Mouse (Mus musculus): Measurements from ENCODE around the gene 2300002M23Rik. TPM values are rescaled to one million over a fixed set of nuclear protein-coding genes. Genes with fewer than 3 reads are reported as not detected.

The 2300002M23Rik gene
- not detected in 2 replicates for polyA plus RNA-seq (2015; fragmentation: Nextera tagmentation; extraction: Ambion mirVana)

DNA sequence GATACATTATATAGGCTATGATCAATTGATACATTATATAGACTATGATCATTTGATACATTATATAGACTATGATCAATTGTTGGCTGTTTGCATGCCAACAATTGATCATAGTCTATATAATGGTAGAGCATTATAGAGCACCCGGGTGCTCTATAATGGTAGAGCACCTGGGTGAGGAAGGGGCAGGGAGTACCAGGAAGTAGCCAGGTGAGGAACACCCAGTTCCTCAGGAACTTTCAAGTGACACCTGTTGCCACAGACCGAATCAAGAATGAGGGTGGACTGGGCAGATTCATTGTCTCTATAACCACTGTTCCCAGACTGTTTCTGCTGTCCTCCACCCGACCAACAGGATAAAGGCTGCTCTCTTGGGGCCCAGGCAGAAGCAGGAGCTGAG, at the start of gene 2300002M23Rik:
2300002M23Rik (plus strand) TSS at position 301 of the 400 bp plus-strand sequence.
- H3K4me3 ChIP-seq (ENCODE audit: low read length) = no peak within 1 kb of the TSS
- peaks cover 26% of the 10 kb centered on the region for H3K27me3 ChIP-seq (ENCODE audit: insufficient read depth, low read length)
- no peaks in the 10 kb centered on the region for H3K9me3 ChIP-seq (ENCODE audit: low read length)
- WGBS = 59% methylated on average over 3 of the region's 3 CpGs
- H3K4me2 ChIP-seq (replicated peaks; ENCODE audit: low read depth, low read length) = no peak within 1 kb of the TSS
- H3K36me3 ChIP-seq (ENCODE audit: insufficient read depth, low read length) = no peaks in the 10 kb centered on the region
- no peak within 1 kb of the TSS for H3K9ac ChIP-seq (replicated peaks; ENCODE audit: low read length)
- no peak within 1 kb of the TSS for H3K27ac ChIP-seq (ENCODE audit: low read length)
- no peak for ATAC-seq (ENCODE audit: low FRiP score, low TSS enrichment)
- H3K4me1 ChIP-seq (ENCODE audit: insufficient read depth, low read length) = peaks cover 8% of the 10 kb centered on the region; the same call in 1 of the 2 replicates

DNA sequence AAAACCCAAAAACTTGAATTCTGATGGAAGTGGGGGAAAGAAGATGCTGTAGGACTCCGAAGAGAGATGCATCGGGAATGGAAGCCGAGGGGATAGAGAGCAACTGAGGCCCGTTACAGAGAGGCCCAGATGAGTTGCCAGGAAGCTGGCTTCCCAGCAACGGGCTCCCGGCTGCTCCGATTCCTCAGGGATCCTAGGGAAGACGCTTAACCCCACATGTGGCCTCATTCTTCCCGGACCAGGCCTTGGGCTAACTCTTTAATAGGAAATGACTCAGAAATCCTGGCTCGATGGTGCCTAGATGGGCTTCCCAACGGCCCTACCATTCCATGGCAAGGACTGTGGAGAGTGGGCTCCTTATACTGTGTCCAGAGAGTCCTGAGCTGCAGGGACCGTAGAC, 49.7 kb upstream of the 2300002M23Rik start:
- Histone ChIP-seq H3K36me3 (ENCODE audit: insufficient read depth, low read length) (peaks cover 9% of the 10 kb centered on the region), H3K27me3 (ENCODE audit: insufficient read depth, low read length) (no peaks in the 10 kb centered on the region), H3K4me2 (replicated peaks; ENCODE audit: low read depth, low read length) (peak overlapping the region; percentile 81), H3K9me3 (ENCODE audit: low read length) (no peaks in the 10 kb centered on the region), H3K9ac (replicated peaks; ENCODE audit: low read length) (peak overlapping the region; percentile 75), H3K4me3 (ENCODE audit: low read length) (peak overlapping the region; percentile 68), H3K27ac (ENCODE audit: low read length) (peak overlapping the region; percentile 34; the same call in 1 of the 2 replicates), H3K4me1 (ENCODE audit: insufficient read depth, low read length) (peaks cover 30% of the 10 kb centered on the region)
- no peak for ATAC-seq (ENCODE audit: low FRiP score, low TSS enrichment)
- WGBS = 6% methylated on average over 12 of the region's 12 CpGs

DNA sequence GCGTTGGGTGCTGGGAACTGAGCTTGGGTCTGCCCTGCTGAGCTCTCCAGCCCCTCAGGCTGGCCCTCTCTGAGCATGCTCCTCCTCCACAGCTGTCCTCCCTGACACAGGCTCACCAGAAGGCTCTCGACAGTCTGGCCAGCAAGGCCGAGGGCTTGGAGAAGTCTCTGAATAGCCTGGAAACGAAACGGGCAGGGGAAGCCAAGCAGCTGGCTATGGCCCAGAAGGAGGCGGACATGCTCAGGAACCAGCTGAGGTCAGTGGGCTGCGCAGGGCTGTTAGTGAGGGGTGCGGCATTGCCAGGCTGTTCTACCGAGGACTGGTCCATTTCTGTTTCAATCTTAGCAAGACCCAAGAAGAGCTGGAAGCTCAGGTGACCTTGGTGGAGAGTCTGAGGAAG, 42.9 kb upstream of the 2300002M23Rik start:
- no peaks in the 10 kb centered on the region for H3K9me3 ChIP-seq (ENCODE audit: low read length)
- H3K4me3 ChIP-seq (ENCODE audit: low read length) = no peak overlapping the region
- WGBS = 88% methylated on average over 9 of the region's 9 CpGs
- H3K9ac ChIP-seq (replicated peaks; ENCODE audit: low read length) = no peak overlapping the region
- no peak for ATAC-seq (ENCODE audit: low FRiP score, low TSS enrichment)
- H3K27me3 ChIP-seq (ENCODE audit: insufficient read depth, low read length) = no peaks in the 10 kb centered on the region
- H3K4me2 ChIP-seq (replicated peaks; ENCODE audit: low read depth, low read length) = no peak overlapping the region
- peaks cover 36% of the 10 kb centered on the region for H3K36me3 ChIP-seq (ENCODE audit: insufficient read depth, low read length)
- H3K4me1 ChIP-seq (ENCODE audit: insufficient read depth, low read length) = no peaks in the 10 kb centered on the region
- no peak overlapping the region for H3K27ac ChIP-seq (ENCODE audit: low read length)

DNA sequence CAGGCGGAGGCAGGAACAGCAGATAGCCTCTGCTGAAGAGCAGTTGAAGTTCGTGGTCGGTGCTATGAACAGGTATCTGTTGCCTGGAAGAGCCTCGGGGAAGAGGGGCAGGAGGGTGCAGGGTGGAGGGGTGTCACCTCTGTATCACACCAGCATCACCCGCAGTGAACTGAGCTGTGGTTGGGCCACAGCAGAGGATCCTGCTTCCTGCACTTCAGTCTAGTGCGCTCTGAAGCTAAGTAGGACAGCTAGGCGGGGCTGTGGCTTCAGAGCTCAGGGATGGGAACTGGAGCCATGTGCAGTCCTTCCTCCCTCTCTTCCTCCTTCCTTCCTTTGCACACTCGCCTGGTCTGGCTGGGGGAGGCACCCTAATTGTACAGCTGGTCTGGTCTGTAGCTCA, 40.6 kb upstream of the 2300002M23Rik start:
- Histone ChIP-seq H3K4me2 (replicated peaks; ENCODE audit: low read depth, low read length) (no peak overlapping the region), H3K4me1 (ENCODE audit: insufficient read depth, low read length) (no peaks in the 10 kb centered on the region), H3K4me3 (ENCODE audit: low read length) (no peak overlapping the region), H3K9me3 (ENCODE audit: low read length) (no peaks in the 10 kb centered on the region), H3K27ac (ENCODE audit: low read length) (no peak overlapping the region), H3K27me3 (ENCODE audit: insufficient read depth, low read length) (no peaks in the 10 kb centered on the region), H3K9ac (replicated peaks; ENCODE audit: low read length) (no peak overlapping the region), H3K36me3 (ENCODE audit: insufficient read depth, low read length) (peaks cover 44% of the 10 kb centered on the region)
- 78% methylated on average over 8 of the region's 8 CpGs for WGBS
- no peak for ATAC-seq (ENCODE audit: low FRiP score, low TSS enrichment)

DNA sequence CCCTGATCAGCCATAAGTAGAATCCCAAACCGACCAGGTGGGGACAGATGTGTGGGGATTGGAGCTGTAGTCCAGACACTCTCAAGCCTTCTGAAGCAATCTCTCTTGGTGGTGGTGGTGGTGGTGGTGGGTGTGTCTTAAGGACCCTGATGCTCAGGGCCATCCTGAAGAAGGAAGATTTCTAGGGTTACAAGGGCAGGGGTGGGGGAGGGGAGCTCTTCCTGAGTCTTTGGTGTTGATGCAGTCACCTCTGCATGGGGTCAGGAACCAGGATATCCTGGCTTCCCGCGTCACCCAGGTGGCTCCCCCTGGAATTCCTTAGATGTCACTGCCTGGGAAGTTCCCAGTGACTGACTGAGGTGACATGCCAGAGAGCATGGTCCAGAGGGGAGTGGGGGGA, 34.9 kb upstream of the 2300002M23Rik start:
- peaks cover 6% of the 10 kb centered on the region; the same call in 1 of the 2 replicates for H3K4me1 ChIP-seq (ENCODE audit: insufficient read depth, low read length)
- H3K4me2 ChIP-seq (replicated peaks; ENCODE audit: low read depth, low read length) = no peak overlapping the region
- no peak overlapping the region for H3K9ac ChIP-seq (replicated peaks; ENCODE audit: low read length)
- no peaks in the 10 kb centered on the region for H3K9me3 ChIP-seq (ENCODE audit: low read length)
- H3K4me3 ChIP-seq (ENCODE audit: low read length) = no peak overlapping the region
- H3K27me3 ChIP-seq (ENCODE audit: insufficient read depth, low read length) = no peaks in the 10 kb centered on the region
- no peak for ATAC-seq (ENCODE audit: low FRiP score, low TSS enrichment)
- 10% methylated on average over 3 of the region's 3 CpGs for WGBS
- H3K27ac ChIP-seq (ENCODE audit: low read length) = no peak overlapping the region
- H3K36me3 ChIP-seq (ENCODE audit: insufficient read depth, low read length) = peaks cover 27% of the 10 kb centered on the region

DNA sequence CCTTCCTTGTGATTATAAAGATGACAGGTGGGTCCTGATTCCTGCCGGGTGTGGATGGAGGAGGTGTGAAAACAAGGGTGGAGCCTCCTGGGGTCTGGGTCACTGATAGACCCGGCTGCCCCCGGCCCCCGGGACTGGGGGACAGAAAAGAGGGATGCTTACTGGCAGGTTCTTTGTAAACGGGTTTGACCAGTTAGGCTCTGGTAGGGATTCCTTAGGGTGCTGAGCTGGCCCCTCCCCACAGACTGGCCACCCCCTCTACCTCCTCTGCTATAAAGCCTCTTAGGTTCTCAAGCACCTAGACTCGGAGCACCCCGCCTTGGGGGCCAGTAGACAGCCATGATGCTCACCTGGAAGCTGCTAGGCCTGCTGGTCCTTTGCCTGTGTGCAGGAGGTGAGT, 34.3 kb upstream of the 2300002M23Rik start, which contains the start of gene Psors1c2:
Psors1c2 (plus strand) TSS at position 301 of the 400 bp plus-strand sequence.
- peaks cover 25% of the 10 kb centered on the region for H3K36me3 ChIP-seq (ENCODE audit: insufficient read depth, low read length)
- no peak within 1 kb of the TSS for H3K4me3 ChIP-seq (ENCODE audit: low read length)
- no peak within 1 kb of the TSS for H3K4me2 ChIP-seq (replicated peaks; ENCODE audit: low read depth, low read length)
- H3K9me3 ChIP-seq (ENCODE audit: low read length) = no peaks in the 10 kb centered on the region
- H3K27ac ChIP-seq (ENCODE audit: low read length) = no peak within 1 kb of the TSS
- ATAC-seq (ENCODE audit: low FRiP score, low TSS enrichment) = no peak
- no peak within 1 kb of the TSS for H3K9ac ChIP-seq (replicated peaks; ENCODE audit: low read length)
- peaks cover 6% of the 10 kb centered on the region; the same call in 1 of the 2 replicates for H3K4me1 ChIP-seq (ENCODE audit: insufficient read depth, low read length)
- 26% methylated on average over 7 of the region's 7 CpGs for WGBS
- no peaks in the 10 kb centered on the region for H3K27me3 ChIP-seq (ENCODE audit: insufficient read depth, low read length)

DNA sequence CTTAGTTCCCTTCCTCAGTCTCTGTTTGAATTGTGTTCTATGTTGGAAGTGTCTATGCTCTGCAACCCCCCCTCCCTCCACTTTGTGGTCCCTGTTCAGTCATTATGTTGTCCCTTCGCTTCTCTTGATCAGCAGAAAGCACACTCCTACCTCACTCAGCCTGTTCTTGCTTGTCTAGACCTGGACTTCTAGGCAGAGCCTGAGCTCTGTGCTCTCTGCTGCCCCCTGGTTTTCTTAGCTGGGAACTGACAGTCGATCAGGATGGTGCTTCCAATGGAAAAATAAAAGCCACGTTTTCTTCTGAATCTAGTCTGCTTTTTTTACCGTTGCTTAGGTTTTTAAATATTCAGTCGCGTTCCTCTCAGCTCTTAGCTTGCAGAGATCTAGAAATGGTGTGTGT, 32.9 kb upstream of the 2300002M23Rik start:
- Histone ChIP-seq H3K9ac (replicated peaks; ENCODE audit: low read length) (no peak overlapping the region), H3K4me2 (replicated peaks; ENCODE audit: low read depth, low read length) (no peak overlapping the region), H3K4me1 (ENCODE audit: insufficient read depth, low read length) (peaks cover 6% of the 10 kb centered on the region; the same call in 1 of the 2 replicates), H3K27ac (ENCODE audit: low read length) (no peak overlapping the region), H3K9me3 (ENCODE audit: low read length) (no peaks in the 10 kb centered on the region), H3K36me3 (ENCODE audit: insufficient read depth, low read length) (peaks cover 12% of the 10 kb centered on the region; the same call in 1 of the 2 replicates), H3K4me3 (ENCODE audit: low read length) (no peak overlapping the region), H3K27me3 (ENCODE audit: insufficient read depth, low read length) (no peaks in the 10 kb centered on the region)
- WGBS = 9% methylated on average over 6 of the region's 6 CpGs
- peak; percentile 60 for ATAC-seq (ENCODE audit: low FRiP score, low TSS enrichment)

DNA sequence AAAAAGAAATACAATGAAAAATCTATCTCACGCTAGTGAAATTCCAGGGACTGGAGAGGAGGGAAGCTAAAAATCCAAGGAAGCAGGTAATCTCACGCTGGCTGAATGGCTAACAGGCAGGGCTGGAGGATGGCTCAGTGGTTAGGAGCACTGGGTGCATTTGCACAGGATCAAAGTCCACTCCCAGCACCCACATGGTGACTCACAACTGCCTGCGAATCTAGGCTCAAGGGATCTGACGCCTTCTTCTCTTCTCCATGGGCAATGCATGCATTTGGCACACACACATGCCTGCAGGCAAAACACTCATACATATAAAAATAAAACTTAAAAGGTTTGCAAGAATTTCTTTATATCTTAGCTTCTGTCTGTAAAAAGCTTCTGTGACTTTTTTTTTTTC, 29.8 kb upstream of the 2300002M23Rik start:
- Histone ChIP-seq H3K27ac (ENCODE audit: low read length) (no peak overlapping the region), H3K36me3 (ENCODE audit: insufficient read depth, low read length) (no peaks in the 10 kb centered on the region), H3K4me3 (ENCODE audit: low read length) (no peak overlapping the region), H3K4me2 (replicated peaks; ENCODE audit: low read depth, low read length) (no peak overlapping the region), H3K9ac (replicated peaks; ENCODE audit: low read length) (no peak overlapping the region), H3K9me3 (ENCODE audit: low read length) (no peaks in the 10 kb centered on the region), H3K4me1 (ENCODE audit: insufficient read depth, low read length) (peaks cover 3% of the 10 kb centered on the region; the same call in 1 of the 2 replicates), H3K27me3 (ENCODE audit: insufficient read depth, low read length) (no peaks in the 10 kb centered on the region)
- no peak for ATAC-seq (ENCODE audit: low FRiP score, low TSS enrichment)
- 85% methylated on average over 4 of the region's 4 CpGs for WGBS

DNA sequence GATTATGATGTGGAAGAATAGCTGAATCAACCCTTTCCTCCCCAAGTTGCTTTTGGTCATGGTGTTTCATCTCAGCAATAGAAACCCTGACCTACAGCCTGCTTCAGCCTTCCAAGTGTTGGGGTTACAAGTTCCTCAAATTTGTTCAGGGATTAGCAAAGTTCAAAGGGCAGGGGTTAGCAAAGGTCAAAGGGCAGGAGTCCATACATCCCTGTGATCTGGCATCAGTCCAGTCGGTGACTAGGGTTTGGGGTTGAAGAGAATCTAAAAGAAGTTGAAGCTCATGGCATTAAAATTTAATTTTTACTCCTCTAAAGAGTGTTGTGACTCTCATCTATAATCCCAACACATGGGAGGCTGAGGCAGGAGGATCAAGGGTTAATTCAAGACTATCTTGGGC, 28.8 kb upstream of the 2300002M23Rik start:
- H3K4me2 ChIP-seq (replicated peaks; ENCODE audit: low read depth, low read length) = no peak overlapping the region
- no peak overlapping the region for H3K9ac ChIP-seq (replicated peaks; ENCODE audit: low read length)
- WGBS = 93% methylated on average over 1 of the region's 1 CpGs
- no peak overlapping the region for H3K4me3 ChIP-seq (ENCODE audit: low read length)
- no peaks in the 10 kb centered on the region for H3K27me3 ChIP-seq (ENCODE audit: insufficient read depth, low read length)
- H3K27ac ChIP-seq (ENCODE audit: low read length) = no peak overlapping the region
- no peak for ATAC-seq (ENCODE audit: low FRiP score, low TSS enrichment)
- H3K4me1 ChIP-seq (ENCODE audit: insufficient read depth, low read length) = no peaks in the 10 kb centered on the region
- no peaks in the 10 kb centered on the region for H3K36me3 ChIP-seq (ENCODE audit: insufficient read depth, low read length)
- H3K9me3 ChIP-seq (ENCODE audit: low read length) = no peaks in the 10 kb centered on the region

DNA sequence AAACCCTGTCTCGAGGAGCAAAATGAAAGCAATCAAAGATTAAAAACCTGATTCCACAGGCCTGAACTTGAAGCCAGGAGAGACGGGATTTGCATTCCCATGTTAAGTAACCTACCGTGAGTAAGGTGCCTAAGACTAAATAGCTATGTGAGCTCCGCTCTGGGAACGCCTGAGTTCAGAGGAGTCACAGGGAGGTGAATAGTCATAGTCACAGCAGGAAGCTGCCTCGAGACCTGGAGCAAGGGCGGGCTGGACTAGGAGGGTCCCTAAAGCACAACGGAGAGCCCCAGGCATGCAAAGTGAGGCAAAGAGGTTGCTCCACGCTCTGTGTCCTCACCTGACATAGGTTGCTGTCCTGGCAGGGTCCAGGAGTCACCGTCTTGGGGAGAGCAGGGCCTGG, 27.7 kb upstream of the 2300002M23Rik start:
- H3K4me2 ChIP-seq (replicated peaks; ENCODE audit: low read depth, low read length) = no peak overlapping the region
- H3K9me3 ChIP-seq (ENCODE audit: low read length) = no peaks in the 10 kb centered on the region
- no peak overlapping the region for H3K27ac ChIP-seq (ENCODE audit: low read length)
- H3K4me3 ChIP-seq (ENCODE audit: low read length) = no peak overlapping the region
- H3K27me3 ChIP-seq (ENCODE audit: insufficient read depth, low read length) = no peaks in the 10 kb centered on the region
- 54% methylated on average over 10 of the region's 10 CpGs for WGBS
- H3K36me3 ChIP-seq (ENCODE audit: insufficient read depth, low read length) = no peaks in the 10 kb centered on the region
- H3K4me1 ChIP-seq (ENCODE audit: insufficient read depth, low read length) = no peaks in the 10 kb centered on the region
- H3K9ac ChIP-seq (replicated peaks; ENCODE audit: low read length) = no peak overlapping the region
- ATAC-seq (ENCODE audit: low FRiP score, low TSS enrichment) = no peak
